Mouse (Mus musculus): Measurements from ENCODE around the gene Wnt10a.

DNA sequence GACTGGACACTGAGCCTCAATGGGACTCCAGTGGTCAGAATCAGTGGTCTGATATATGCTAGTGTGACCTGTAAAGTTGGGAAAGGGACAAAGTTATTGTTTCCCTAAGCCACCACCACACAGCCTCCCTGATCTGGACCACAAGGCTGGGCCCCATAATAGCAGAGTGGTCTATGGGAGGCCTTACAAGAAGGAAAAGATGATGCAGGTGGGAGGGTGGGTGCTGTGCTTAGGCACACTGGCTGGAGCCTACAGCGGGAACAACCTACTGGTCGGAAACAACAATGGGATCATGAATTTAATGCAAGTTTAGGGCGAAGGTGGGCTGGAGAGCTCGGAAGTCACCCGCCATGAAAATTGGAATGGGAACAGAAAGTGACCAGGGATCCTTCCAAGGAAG lies 14.5 kb downstream of the Wnt10a start:
- no peak for TF ChIP-seq ZC3H11A (IDR thresholded peaks at IDR 0.05; ENCODE audit: borderline replicate concordance, low read depth, low read length)
- TF ChIP-seq HCFC1 (IDR thresholded peaks at IDR 0.05; ENCODE audit: borderline replicate concordance, insufficient read depth, low read length) = no peak

All from ES-E14 (cell line).